Mouse (Mus musculus): ENCODE measurements around the gene 2700049A03Rik.

- TF ChIP-seq POLR2A (IDR thresholded peaks at IDR 0.05; ENCODE audit: borderline replicate concordance, low read depth, low read length): no peak
- no peak for TF ChIP-seq CTCF (IDR thresholded peaks at IDR 0.05; ENCODE audit: low read depth, low read length)
These were observed 25.3 kb upstream of the 2700049A03Rik start, which contains the start of gene Tomm20l for GRCm38 (mm10) chr12:71111331-71111730.

Measured in bone marrow macrophage, adult 2 months (primary cell).